Mouse (Mus musculus): Measurements from ENCODE around the gene E030030I06Rik.
"Not testable (repeated sequence)": the region's sequence is repeated elsewhere in the genome, so short reads cannot be mapped to it uniquely, and the experiment has no call there.

E030030I06Rik gene

DNA sequence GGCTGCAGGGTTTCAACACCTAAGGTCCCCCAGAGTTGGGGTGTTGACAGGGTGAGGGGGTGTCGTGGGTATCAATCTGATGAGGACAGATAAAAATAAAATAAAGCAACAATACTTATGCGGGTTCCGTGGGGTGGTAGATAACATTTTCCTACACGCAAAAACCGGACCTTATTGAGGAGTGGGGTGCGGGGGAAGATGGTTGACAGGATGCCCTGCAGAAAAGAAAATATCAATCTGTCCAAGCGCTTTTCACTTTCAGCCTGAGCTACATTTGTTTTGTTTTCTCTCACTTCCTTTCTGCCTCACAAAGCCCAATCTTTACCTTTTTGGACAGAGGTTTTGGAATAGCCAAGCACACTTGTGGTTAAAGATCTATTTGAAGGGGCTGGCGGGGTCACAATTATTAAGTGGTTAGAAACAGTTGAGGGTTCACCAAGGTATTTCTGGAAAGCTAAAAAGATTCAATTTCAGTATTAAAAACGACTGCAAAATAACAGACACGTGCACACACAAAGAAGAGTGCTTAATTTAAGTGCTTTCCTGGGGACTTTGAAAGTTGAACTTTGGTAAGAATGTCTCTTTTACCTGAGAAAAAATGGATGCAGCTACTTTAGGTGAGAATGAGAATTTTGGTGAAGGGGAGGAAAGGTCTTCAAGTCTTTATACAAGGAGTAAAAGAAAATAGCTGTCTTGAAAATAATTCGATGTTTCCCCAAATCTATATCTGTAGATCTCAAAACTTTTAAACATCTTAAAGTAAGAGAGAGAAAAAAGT, 3.0 kb upstream of the E030030I06Rik start:
- peak; percentile 29 for DNase-seq (ENCODE audit: inconsistent ontology term)

DNA sequence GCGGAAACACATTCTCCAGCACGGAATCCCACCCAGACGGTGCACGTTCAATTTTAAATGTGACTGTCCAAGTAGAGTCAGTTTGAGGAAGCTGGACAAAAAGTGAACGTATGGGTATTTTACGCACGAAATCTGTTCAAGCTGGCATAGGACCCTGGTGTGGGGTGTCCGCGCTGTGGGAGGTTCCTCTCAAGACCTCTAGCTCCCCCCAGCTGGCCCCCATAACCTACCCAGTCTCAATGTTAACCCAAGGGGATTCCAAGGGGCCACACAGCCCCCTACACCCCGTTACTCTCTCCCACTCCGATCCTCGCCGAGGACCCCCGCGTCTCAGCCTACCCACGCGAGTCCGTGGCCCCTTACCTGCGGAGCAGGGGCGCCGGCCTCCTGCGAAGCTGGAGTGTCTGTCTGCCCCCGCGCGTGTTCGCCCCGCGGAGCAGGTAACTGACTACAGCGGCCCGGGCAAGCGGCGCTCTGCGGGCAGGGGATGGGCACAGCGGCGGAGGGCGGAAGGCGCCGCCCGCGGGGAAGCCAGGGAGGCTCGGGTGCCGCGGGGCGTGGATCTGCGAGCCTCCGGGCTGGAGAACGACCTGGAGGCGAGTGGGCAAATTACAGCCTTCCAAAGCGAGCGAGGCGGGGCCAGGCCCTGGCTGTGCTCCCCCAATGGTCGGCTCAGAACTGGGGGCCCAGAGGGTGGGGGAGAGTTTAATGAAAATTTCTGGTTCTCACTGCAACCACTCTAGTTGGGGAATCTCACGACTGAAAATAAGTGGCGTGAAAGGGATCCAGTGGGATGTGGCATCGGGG, 2.2 kb upstream of the E030030I06Rik start:
- DNase-seq (ENCODE audit: inconsistent ontology term) = peak; percentile 29

DNA sequence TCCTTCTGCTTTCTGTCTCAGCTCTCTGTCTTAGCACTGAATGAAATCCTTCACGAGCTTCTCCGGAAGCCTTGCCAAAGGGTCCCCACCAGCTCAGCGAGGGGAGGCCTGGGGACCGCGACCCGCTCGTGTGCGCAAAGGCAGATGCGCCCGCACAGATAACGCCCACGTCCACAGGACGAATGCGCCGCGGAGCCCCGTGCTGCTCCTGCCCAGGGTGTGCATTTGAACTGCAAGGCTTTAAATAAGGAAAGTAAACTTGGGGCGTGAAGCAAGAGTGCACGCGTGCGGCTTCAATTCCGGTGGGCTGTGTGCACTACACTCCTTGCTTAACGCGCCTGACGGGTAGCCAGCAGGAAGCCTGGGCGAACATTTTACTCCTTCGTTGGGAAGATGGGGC, 1.5 kb upstream of the E030030I06Rik start:
- DNase-seq (ENCODE audit: inconsistent ontology term) = peak; percentile 31

DNA sequence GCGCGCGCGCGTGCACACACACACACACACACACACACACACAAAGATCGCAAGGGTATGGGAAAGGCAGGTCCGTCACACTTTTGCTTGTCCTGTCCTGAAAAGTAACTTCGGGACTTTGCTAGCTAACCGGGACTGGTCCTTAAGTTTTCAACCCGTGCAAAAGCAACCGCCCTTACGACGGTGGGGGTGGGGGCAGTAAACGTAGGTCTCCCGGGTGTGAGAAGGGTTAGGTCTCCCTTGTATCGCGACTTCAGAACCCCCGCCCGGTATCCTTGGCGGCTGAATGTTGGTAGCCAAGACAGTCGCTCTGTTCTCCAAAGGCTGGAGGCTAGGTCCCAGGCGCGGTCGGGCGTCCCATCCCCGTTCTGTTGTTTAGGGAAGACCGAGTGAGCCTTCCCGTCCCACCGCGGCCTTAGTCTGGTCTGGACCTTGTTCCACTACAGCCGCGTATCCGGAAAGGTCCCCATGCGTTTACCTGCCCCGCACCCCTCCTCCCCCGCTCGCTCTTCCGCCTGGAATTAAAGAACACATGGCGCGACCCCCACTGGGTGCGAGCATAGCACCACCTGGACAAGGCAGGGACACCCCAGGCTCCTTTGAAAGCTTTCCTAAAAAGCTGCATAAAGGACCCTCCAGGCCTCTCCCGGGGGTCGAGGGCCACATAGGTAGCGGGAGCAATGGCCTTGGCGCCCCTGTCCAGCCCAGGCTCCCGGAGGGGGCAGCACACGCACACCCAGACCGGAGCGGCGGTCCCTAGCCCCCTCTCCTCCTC, 808 bp upstream of the E030030I06Rik start:
- peak; percentile 12 for DNase-seq (ENCODE audit: inconsistent ontology term)

DNA sequence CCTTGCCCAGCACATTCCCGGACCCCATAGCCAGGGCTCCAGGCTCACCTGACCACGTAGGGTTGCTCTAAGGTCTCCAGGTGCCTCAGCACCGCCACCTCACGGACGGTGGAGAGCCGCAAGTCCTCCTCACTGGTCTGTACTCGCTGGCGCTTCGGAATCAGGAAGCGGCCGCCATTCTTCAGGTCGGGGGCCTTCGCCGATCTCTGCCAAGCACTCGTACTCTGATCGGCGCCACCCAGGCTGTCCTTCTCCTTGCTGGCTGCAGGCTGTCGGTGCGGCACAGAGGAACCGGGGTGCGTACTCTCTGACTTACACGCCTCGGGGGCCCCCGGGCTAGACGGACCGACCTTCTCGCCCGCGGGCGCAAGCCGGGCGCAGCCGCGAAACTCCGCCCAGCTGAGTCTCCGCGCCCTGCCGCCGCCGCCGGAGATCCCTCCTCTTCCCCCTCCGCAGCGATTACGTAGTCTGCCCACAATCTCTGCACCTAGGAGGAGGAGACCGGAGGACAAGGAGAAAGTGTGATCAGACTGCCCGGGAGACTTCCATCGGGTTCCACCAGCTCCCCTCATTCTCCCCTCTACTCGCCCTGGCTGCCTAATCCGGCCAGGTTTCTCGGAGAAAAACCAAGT, 513 bp downstream of the E030030I06Rik start:
- peak; percentile 85 for DNase-seq (ENCODE audit: inconsistent ontology term)

DNA sequence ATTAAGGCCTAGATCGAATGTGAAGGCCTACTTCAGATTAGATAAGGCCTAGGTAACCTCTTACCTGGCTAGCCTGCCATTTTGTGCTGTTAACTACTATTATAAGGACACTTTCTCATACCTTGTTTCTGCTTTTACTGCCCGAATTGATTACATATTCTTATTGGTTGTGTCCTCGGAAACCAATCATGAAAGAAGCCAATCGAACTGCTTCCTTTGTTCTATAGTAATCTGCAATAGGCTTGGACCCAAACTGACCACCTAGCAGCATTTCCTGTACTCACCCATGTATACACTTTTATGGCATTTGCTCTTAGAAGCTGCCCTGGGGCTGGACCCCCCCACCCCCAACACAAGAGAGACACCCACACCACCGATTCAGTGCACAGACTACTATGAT, 6.1 kb downstream of the E030030I06Rik start:
- DNase-seq (ENCODE audit: inconsistent ontology term) = no peak

DNA sequence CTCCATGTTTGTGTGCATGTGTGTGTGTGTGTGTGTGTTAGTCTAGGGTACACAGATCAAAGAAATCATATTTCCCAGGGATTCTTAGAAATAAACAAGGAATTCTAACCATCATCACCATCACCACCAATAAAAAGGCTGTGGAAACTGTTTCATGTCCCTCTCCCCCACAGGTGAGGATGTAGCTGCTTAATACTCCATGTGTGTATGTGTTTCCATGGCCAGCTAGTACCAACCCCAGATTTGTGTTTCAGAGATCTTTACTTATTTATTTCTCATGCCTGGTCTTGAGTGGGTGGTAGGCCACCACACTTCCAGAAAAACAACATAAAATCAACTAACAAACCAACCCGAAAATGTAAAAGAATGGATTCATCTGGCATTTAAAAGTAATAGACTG, 6.9 kb downstream of the E030030I06Rik start:
- DNase-seq (ENCODE audit: inconsistent ontology term) = peak; percentile 70

DNA sequence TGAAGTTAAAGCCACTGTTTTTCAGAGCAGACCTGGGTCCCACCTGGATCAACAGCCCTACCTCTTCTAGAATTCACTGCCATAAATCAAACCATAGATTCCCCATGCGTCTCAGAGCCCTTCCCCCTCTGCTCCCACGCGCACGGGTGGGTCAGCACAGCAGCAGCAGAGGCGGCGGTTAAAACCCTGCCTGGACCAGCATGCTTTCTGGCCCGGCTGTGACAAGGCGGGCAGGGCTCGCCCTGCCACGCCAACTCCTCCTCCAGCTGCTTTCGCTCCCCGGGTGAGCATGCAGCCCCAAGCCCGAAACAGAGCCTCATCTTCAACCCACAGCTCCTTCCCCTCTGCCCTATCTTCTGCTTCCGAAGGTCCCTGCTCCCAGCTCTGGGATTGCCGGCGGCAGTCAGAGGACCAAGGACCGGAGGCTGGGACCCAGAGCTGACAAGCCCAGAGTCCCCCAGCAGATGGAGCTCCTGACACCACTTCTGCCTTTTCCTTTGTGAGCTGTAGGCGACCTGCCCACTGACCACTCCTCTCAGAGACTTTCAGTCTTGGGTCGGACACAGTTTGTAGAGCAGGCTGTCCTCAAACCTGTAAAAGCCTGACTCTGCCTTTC, 8.3 kb downstream of the E030030I06Rik start:
- DNase-seq (ENCODE audit: inconsistent ontology term) = peak; percentile 84

DNA sequence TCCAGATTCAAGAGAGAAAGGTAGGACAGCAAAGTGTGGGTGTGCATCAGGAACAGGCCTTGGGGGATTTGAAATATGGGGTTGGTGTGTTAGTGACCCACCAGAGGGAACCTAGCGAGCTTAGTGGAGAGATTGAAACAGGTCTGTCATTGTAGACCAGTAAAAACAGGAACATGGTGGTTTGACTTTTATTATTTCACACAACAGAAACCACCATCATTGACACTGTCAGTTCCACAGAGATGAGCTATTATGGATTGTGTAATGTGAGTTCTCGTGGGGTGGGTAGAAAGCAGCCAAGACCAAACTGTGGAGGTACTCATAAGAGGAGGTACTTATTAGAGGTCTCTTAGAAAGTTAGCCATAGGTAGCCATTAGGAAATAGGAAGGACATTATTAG, 74.5 kb downstream of the E030030I06Rik start:
- no peak for DNase-seq (ENCODE audit: inconsistent ontology term)

DNA sequence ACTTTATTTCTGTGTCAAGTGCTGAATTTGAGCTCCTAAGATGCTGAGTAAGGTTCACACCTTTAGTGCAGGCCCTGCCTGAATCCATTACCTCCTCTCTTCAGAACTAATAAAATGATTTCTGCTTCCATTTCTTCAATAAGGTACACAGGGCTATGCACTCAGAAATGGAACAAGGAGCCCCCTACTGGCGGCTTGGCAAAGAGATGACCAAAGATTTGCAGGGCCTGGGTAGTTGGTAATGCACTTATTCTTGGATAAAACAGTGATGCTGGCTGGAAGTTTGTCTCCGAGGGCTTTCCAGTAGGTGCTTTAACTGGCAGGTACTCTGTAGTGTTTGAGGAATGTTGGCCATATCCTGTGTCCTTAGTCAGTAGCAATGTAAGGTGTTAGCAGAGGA, 76.3 kb downstream of the E030030I06Rik start:
- no peak for DNase-seq (ENCODE audit: inconsistent ontology term)

DNA sequence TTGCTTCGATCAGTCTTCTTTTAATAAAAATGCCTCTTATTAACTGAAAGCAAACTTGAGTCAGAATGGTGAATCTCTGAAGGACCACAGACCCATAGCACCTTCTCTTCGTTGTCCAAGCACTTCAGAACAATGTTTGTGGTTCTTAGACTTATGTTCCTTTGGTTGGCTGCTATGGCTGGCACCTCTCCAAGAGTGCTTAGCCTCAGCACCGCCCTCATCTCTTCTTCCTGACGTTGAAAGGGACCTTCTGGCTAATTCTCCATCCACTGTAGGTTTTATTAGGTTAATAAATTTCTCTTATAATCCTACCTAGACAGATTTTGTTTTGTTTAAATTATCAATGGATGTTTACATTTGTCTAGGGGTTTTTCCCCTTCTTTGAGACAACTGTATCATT, 78.5 kb downstream of the E030030I06Rik start:
- no peak for DNase-seq (ENCODE audit: inconsistent ontology term)

DNA sequence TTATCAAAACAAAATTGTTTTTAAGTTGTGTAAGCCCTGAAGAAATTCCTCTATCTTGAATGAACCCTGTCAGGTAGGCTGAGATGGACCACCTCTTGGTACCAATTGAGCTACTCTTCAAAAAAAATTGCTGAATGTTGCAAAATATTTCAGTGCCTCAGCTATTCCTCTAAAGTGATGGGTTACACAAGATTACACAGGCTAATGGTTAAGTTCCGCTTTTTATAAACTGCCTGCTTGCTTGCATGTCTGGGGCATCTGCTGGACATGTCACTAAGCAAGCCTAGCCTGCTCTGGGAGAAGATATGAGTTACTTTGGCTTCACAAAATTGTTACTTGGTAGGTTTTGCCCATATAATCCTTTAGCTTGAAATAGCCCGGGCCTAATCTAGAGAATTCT, 78.9 kb downstream of the E030030I06Rik start:
- no peak for DNase-seq (ENCODE audit: inconsistent ontology term)

DNA sequence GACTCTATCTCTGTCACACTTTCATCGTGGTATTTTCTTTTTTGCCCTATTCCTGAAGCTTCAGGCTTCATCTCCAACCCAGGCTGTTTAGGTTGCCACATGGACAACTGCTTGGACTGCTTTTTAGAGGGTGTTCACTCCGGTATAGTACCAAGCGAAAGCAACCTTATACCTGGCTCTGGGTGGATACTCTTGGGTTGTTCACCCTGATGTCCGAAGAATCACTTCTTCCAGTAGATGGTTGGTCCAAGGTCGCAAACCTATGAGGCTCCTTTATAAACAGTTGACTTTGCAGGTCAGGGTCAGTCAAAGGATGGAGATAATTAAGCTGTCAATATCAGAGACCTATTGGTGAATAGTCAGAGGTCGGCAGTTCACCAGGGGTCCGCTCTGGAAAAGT, 81.1 kb downstream of the E030030I06Rik start, which contains the start of gene 4930444G20Rik:
4930444G20Rik (minus strand) TSS at position 101 of the 400 bp plus-strand sequence.
- not testable (repeated sequence) for DNase-seq (ENCODE audit: inconsistent ontology term)

Measured in Muller cell, postnatal 12 days (primary cell).